Mouse (Mus musculus): ENCODE measurements around the gene Sprr2a2.
"Not testable (repeated sequence)": the region's sequence is repeated elsewhere in the genome, so short reads cannot be mapped to it uniquely, and the experiment has no call there.

DNA sequence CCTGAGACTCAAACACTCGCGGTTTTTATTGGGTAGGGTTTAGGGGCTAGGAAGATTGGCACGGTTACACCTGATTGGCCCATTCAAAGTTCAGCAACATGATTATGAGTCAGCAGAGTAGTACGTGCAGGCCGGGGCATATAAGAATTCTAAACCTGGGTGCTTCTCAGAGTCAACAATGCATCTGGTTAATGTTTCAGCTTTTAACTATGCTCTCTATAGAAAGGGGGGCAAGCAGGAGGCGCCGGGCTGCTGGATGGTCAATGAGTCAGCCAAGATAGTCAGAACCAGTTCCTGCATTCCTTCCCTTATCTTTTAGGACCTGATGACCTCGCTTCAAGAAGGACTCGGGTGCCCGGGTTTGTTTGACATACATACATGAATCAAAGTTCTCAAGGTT lies 30.5 kb downstream of the Sprr2a2 start:
- not testable (repeated sequence) for TF ChIP-seq CTCF (IDR thresholded peaks at IDR 0.05; ENCODE audit: low read depth, low read length); POLR2A (IDR thresholded peaks at IDR 0.05; ENCODE audit: borderline replicate concordance, low read depth, low read length)
